Mouse (Mus musculus) layer of hippocampus, adult 9-11 months (tissue): Measurements from ENCODE around the gene Zfp704.
A peak's percentile ranks its signal among the peaks of the same experiment; 100 is the strongest.

ENCODE experiments used
- DNase-seq: peaks from one replicate; pipeline ENCODE4 v3.0.0; 2022

Zfp704 gene

GRCm38 (mm10) chr3:9407119-9407546, 202.8 kb downstream of the Zfp704 start:
- DNase-seq, result peak; percentile 37

- no peak for DNase-seq
Measured at GRCm38 (mm10) chr3:9405341-9405740, 204.5 kb downstream of the Zfp704 start.

- no peak for DNase-seq
Measured at GRCm38 (mm10) chr3:9403255-9404050, 206.4 kb downstream of the Zfp704 start.

GRCm38 (mm10) chr3:9402836-9403235, 207.0 kb downstream of the Zfp704 start:
- peak; percentile 61 for DNase-seq

GRCm38 (mm10) chr3:9402345-9402744, 207.5 kb downstream of the Zfp704 start:
- no peak for DNase-seq

GRCm38 (mm10) chr3:9401685-9402084, 208.2 kb downstream of the Zfp704 start:
- no peak for DNase-seq

- no peak for DNase-seq
Measured at GRCm38 (mm10) chr3:9400886-9401221, 209.0 kb downstream of the Zfp704 start.

- DNase-seq, result peak; percentile 40
Measured at GRCm38 (mm10) chr3:9400201-9400885, 209.5 kb downstream of the Zfp704 start.

- DNase-seq, result no peak
Measured at GRCm38 (mm10) chr3:9398271-9398670, 211.6 kb downstream of the Zfp704 start.
